Mouse (Mus musculus): ENCODE results near the gene Naa35.

Naa35 gene

DNA sequence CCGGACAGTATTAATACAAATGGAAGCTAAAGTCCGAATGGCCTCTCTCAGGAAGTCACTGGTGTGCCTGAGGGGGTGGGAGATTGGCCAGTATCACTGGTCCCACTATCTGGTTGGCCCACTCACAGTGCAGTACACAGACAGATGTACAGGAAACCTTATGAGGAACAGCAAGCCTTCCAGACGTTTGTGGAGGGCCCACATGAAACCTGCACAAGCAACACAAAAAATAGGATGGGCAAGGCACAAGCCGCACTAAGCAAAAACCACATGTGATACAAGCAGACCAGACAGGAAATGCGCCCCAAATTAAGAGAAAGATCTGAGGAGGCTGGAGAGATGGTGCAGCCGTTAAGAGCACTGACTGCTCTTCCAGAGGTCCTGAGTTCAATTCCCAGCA lies 87.2 kb downstream of the Naa35 start:
- DNase-seq (ENCODE audit: low spot score): no peak

DNA sequence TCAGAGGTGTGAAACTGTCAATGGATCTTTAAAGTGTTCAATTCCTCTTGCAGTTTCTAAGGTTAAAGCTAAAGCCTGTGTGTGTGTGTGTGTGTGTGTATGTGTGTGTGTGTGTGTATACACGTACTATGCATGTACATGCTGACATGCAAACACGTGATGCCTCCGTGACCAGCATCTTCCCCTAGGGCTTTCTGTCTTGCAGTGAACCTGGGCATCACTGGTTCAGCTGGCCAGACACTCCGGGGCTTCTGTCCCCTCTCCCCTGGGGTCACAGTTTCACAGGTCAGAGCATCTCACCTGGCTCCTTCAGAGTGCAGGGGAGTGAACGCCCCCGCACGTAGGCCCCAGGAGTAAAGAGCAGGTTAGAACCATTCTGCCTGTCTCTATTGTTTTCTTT lies 88.5 kb downstream of the Naa35 start:
- DNase-seq (ENCODE audit: low spot score): no peak

DNA sequence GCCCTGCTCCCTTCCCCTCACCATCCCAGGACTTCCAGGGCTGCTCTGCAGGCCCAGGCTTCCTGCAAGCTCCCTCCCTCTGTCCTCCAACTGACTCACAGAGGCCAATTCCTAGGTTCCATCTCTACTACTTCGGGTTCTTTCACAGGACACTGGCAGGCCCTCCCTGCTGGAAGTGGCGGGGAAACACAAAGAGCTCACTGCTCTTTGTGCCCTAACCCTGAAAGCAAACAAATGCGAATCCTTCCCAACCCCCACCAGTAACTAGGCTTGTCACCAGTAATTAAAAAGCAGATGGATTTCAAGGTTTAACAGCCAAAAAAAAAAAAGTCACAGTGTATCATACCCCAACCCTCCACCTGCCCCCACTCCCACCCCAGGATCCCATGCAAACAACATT lies 89.2 kb downstream of the Naa35 start:
- DNase-seq (ENCODE audit: low spot score): no peak

DNA sequence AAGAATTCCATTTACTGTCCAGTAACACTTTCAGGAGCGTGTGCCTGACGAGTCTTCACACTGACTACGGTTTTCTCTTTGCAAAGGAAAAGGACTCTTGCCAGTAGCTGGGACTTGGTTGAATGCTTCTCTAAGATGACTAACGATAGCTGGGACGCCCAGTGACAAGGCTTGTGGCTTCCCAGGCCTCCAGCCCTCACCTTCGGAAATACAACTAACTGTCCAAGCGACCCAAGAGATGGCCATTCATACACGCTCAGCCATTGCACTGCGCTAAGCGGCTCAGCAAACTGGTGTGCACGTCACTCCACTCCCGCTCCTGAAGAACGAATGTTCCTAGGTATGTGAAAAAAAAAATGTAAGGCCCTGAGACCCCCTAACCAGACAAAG lies 89.7 kb downstream of the Naa35 start:
- no peak for DNase-seq (ENCODE audit: low spot score)

DNA sequence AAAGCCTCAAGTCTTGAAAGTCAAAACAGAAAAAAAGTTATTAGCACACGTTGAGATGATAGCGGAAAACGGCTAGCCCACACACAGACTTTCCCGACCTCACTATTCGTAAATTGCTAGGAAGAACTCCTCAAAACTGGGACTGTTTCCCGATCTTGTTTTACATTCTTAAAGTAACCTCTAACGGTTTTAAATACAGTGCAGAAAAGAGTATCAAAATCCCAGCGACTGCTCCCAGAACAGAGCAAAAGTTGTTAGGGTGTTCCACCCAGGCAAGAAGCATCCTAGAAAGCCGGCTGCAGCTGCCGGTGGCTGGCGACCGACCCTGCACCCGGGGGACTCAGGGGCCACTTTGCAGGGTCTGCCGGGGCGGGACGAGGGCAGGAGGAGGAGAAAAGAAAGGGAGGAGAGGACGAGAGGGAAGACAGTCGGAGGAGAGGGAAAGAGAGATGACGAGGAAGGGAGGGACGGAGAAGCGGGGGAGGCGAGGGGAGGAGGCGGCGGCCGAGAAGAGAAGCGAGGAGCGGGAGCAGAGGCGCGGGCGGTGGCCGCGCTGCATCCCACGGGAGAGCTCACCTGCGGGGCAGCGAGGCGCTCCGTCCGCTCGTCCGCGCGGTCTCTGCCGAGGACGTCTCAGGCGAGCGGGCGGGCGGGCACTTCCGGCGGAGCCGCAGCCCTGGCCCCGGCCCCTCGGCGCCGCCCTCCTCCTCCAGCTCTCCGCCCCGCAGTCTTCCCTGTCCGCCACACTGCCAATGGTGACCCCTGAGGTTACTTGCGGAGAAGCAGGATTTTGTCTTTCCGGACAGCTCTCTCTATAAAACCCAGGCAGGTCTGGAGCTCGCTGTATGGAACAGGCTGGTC lies 90.3 kb downstream of the Naa35 start, which contains the start of gene Golm1:
Golm1 (minus strand) TSS at position 661 of the 861 bp plus-strand sequence.
- no peak for DNase-seq (ENCODE audit: low spot score)

DNA sequence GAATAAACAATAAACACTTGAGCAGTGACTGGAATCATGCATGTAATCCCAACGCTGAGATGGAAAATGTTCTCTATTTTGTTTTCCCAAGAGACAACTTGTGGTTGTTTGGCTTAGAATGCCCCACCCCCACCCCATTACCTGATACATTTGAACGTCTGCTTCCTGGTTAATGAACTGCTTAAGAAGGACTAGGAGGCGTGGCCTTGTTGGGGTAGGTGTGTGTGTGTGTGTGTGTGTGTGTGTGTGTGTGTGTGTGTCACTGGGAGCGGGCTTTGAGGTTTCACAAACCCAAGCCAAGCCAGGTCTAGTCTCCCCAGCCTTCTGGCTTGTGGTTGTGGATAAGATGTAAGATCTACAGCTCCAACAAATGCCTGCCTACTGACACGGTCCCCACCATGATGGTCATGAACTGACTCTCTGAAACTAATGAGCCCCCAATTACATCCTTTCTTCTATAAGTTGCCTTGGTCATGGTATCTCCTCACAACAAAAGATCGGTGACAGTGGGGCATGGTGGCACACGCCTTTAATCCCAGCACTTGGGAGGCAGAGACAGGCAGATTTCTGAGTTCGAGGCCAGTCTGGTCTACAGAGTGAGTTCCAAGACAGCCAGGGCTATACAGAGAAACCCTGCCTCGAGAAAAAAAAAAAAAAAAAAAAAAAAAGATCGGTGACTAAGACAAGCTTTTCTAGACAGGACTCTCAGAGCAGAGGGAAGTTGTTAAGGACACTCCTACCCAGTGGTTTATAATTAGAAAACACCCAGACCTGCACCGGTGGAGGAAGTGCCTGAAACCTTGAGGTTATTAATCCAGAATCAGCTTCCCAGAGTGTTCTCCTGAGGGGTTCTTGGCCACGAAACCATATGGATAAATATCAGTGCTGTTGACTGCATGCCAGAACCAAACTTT lies 91.5 kb downstream of the Naa35 start:
- DNase-seq (ENCODE audit: low spot score): no peak

DNA sequence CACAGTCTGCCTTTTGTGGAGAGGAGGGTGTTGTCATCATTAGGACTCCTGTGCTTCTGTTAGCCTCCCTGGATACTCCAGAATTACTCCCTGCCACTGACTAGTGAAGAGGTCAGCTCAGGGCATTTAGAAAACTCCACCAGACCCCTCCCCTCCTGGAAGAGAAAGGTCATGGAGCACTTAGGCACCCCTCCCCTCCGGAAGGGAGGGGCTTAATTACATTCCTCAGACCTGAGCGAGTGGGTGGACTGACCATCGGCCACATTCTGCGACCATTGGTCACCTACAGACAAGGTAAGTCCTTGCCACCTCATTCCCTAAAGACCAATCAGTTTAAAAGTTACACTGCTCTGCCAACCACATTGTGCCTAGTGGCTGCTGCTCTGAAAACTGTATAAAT lies 94.2 kb downstream of the Naa35 start:
- no peak for DNase-seq (ENCODE audit: low spot score)

DNA sequence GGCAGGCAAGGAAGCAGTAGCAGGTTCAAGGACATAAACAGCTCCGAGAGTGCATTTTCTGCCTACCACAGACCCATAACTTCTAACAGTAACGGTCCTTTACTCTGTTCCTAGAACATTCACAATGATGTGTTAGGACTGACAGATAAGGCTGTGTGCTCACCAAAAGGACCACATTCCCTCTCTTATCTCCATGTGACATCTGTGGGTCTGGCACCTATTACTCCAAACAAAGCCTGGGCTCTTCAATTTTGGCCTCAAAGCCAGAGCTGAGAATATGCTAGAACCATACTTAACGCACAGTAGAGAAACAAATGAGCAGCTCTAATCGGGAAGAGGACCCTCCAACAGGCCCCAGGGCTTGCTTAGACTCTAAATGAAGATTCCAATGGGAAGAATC lies 94.8 kb downstream of the Naa35 start:
- DNase-seq (ENCODE audit: low spot score): no peak

DNA sequence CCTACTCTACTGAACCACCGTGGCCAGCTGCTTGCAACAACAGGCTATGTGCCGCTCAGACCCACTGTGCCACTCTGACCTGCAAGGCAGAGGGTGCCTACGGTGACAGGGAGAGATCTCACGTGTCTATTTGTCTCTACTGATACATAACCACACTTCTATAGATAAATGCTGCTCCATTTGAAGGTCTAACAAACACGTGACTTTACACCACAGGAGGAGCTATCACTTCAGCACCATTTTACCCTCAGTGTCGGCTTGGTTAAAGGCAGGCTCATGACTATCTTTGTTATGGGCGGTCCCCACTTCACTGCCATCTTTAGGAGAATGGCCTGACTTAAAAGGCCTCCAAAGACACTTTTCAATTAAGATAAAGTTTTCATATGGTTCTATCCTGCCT lies 97.6 kb downstream of the Naa35 start:
- DNase-seq (ENCODE audit: low spot score): no peak

DNA sequence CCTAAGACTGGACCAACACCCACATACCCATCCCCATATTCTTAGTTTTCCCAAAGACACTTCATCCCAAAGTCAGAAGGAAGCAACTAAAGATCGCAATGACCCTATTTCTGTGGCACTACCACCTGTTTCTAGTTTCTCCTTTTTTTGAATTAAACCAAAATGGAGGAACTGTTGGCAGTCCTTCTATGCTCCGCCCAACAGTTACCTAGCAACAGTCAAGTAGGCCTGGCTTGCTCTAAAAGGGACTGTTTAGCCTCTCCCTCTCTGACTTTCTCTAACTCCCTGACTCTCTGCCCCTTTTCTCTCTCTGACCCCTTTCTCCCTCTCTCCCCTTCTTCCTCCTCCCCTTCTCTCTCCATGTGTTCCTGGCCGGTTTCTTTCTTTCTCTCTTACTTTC lies 100.2 kb downstream of the Naa35 start:
- no peak for DNase-seq (ENCODE audit: low spot score)

All from layer of hippocampus, adult 9-10 months (tissue).